Mouse (Mus musculus) cerebellum, adult 2 months (tissue): ENCODE measurements around the gene Vapb. TPM values are rescaled to one million over a fixed set of nuclear protein-coding genes. Genes with fewer than 3 reads are reported as not detected.
A peak's percentile ranks its signal among the peaks of the same experiment; 100 is the strongest.

Source experiments
- DNase-seq, 2 experiments: peaks; one replicate each; pipeline ENCODE4 v3.0.0; 2021
- H3K27ac ChIP-seq: fragments of 200-500 bp; 2 replicates; pipeline ENCODE4 v1.5.1; 2012; ENCODE audit warnings: low read length, control low read depth, inconsistent platforms; ENCODE audit not compliant: insufficient read depth
- H3K27me3 ChIP-seq: fragments of 200-500 bp; 2 replicates; pipeline ENCODE4 v1.6.1; 2012; ENCODE audit warnings: inconsistent platforms, mild to moderate bottlenecking, low read length, moderate library complexity; ENCODE audit not compliant: control insufficient read depth, insufficient read depth
- H3K4me1 ChIP-seq: fragments of 200-500 bp; 2 replicates; pipeline ENCODE4 v1.6.1; 2011; ENCODE audit warnings: low read length; ENCODE audit not compliant: control insufficient read depth, insufficient read depth
- H3K4me3 ChIP-seq: fragments of 200-500 bp; replicated peaks from 2 replicates; pipeline ENCODE3; 2011; ENCODE audit warnings: mild to moderate bottlenecking, low read depth, low read length, control low read depth; ENCODE audit not compliant: insufficient read depth
- CTCF ChIP-seq: fragments of 200-500 bp; IDR thresholded peaks from 2 replicates; pipeline ENCODE4 v1.5.1; 2011; ENCODE audit warnings: low read depth, mild to moderate bottlenecking, control low read depth, low read length, moderate library complexity, borderline replicate concordance; ENCODE audit not compliant: insufficient read depth
- POLR2A ChIP-seq: fragments of 200-500 bp; IDR thresholded peaks from 2 replicates; pipeline ENCODE4 v1.6.1; 2011; ENCODE audit warnings: low read length, control low read depth, borderline replicate concordance; ENCODE audit not compliant: insufficient read depth
- WGBS: fragments of 180-500 bp; shearing (Covaris S2); methylation state at CpG from one replicate; pipeline ENCODE4 v1.1.7; 2018; 5-methylcytosine and 5-hydroxymethylcytosine counted together
- polyA plus RNA-seq: library from polyadenylated mRNA; depleted of rRNA; stranded (reverse); fragments of >200 nt; gene quantifications from 2 replicates; pipeline ENCODE4 v1.2.3, GENCODE M21; 2012

Gene Vapb
- polyA plus RNA-seq, 1 experiment = 70.6 TPM

DNA sequence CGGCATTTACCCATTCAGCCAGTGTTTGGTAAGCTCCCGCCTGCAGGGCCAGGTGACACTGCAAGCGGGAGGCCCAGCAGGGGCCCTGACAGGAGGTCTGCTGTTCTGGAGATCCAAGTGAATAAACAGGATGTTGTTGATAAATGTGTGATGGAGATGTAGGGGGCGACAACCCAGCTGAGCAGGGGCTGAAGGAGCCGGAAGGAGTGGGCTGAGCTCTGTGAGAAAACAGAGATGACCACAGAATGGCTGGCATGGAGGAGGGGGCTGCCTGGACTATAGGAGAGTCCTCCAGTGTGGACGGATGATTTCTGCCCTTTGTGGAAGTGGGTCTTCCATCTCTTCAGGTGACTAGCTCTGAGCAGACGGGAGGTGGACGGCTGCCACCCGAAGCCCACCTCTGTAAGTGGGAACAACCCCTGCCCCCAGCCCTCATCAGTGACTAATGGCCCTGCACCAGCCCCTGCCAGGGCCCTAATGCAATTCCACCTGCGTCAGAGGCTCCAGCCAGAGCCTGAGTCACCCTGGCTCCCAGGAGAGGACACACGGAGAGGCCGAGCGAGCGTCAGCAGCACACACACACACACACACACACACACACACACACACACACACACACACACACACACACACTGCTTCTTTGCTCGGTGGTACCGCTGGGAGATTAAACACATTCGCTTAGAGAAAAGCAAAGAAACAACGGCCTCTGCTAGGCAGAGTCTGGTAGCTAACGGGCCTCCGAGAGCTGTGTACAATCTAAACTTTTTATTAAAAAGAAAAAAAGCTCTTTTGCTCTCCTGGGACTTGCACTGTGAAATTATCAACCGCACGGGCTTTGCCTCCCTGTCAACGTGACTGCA is 52.9 kb downstream of the Vapb start:
- Histone ChIP-seq H3K27ac (no peak overlapping the region), H3K4me3 (no peak overlapping the region), H3K4me1 (peaks cover 8% of the 10 kb centered on the region; the same call in 1 of the 2 replicates), H3K27me3 (no peaks in the 10 kb centered on the region)
- TF ChIP-seq POLR2A (no peak), CTCF (no peak)
- peak; percentile 31 to 47 for DNase-seq
- 17% methylated on average over 23 of the region's 23 CpGs for WGBS

DNA sequence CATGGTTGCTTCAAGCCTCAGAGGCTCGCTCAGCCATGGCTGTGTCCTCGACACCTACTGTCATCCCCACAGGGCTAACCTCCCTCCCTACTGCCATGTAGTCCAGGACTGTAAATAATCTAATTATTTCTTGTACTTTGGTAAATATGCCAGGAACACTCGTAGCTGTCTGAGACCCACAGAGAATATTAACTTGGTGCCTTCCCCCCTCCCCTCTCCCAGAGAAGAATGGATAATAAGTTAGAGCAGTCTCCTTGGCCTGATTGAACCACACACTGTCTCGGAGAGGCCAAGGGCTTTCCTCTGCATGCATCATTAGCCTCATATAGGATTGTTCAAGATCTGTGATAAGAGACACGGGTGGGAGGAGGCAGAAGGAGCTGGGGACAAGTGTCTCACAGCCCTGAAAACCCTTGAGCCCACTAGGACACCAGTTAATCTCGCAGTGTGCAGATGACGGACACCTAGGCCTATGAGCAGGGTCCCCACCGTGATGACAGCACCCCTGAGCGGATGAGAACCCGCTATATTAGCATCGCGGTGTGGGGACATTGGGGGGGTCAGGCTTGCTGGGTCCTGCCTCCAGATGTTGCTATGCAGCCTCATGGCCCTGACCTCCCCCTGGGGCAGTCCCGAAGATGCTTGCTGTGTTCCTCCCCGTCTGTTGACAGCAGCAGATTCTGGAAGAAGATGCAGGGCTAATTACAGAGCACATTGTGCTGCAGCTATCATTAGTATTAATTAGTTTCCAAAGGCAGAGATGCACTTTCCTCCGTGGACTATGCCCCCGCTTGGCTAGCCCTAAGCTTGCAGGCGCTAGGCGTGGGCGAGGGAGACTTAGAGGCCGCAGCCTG is 54.8 kb downstream of the Vapb start:
- Histone ChIP-seq H3K4me3 (no peak overlapping the region), H3K27me3 (no peaks in the 10 kb centered on the region), H3K4me1 (peaks cover 8% of the 10 kb centered on the region; the same call in 1 of the 2 replicates), H3K27ac (no peak overlapping the region)
- TF ChIP-seq POLR2A (no peak), CTCF (no peak)
- DNase-seq = no peak
- WGBS = 74% methylated on average over 20 of the region's 20 CpGs

DNA sequence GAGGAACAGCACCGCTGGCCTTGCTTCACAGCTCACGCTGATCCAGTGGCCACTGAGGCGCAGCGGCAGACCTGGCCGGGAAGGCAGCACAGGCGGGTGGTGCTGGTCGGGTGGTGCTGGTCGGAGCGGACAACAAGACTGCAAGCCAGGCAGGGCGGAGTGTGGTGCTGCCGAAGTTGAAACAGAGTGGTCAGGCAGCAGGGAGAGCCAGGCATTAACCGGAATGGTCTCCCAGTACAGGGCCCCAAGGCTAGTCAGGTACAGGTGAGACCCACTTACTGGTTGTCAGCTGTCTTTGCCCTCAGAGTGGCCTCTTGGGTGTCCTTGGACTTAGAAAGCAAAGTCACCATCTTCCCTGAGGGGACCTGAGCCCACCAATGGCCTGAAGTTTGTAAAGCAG is 56.7 kb downstream of the Vapb start:
- WGBS = 84% methylated on average over 12 of the region's 12 CpGs

DNA sequence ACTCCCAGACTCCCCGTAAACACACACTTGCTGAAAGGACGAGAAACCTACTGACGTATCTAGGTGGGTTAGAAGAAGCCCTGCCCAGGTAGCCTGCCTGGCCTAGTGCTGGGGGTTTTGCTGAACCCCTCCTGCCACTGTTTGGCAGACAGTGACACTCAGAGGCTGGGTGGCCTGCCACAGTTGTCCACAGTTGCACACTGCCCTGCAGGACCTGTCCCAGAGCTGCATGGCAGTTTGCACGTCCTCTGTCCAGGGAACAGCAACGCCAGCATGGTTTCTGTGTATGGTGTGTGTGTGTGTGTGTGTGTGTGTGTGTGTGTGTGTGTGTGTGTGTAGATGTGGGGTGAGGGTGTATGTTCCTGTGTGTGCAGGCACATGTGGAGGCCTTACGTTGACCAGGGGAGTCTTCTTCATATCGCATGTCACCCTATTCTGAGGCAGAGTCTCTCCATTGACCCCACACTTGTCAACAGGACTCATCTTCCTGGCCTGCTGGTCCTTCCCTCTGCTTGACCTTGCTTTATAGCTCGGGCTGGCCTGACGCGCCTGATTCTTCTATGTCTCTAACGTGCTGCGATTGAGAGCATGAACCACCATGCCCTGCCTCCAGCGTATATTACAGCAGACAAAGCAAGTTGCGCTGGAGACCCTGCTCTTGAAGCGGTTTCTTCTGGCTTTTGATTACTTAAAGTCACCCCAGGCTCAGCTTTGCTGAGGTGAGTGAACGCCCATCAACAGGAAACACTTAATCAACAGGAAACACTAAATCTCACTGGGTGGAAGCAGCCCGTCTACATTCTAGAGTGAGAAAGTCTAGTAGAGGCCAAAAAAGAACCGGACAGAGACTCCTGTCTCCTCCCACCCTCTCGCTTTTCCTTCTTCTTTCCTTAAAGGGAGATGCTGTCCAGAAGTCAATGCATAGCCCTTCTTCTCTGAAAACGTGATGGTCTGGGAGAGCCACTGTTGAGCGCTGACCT is 57.5 kb downstream of the Vapb start:
- WGBS = 87% methylated on average over 21 of the region's 21 CpGs
- TF ChIP-seq POLR2A = no peak
- TF ChIP-seq CTCF = no peak
- Histone ChIP-seq H3K27me3 (no peaks in the 10 kb centered on the region), H3K4me3 (no peak overlapping the region), H3K4me1 (peaks cover 6% of the 10 kb centered on the region; the same call in 1 of the 2 replicates), H3K27ac (no peak overlapping the region)
- no peak for DNase-seq

More for the DNA sequence above, 56.7 kb downstream of the Vapb start:
- H3K27ac ChIP-seq = no peak overlapping the region
- no peak overlapping the region for H3K4me3 ChIP-seq
- TF ChIP-seq POLR2A (no peak), CTCF (no peak)
- no peaks in the 10 kb centered on the region for H3K27me3 ChIP-seq
- peaks cover 8% of the 10 kb centered on the region; the same call in 1 of the 2 replicates for H3K4me1 ChIP-seq
- no peak for DNase-seq

DNA sequence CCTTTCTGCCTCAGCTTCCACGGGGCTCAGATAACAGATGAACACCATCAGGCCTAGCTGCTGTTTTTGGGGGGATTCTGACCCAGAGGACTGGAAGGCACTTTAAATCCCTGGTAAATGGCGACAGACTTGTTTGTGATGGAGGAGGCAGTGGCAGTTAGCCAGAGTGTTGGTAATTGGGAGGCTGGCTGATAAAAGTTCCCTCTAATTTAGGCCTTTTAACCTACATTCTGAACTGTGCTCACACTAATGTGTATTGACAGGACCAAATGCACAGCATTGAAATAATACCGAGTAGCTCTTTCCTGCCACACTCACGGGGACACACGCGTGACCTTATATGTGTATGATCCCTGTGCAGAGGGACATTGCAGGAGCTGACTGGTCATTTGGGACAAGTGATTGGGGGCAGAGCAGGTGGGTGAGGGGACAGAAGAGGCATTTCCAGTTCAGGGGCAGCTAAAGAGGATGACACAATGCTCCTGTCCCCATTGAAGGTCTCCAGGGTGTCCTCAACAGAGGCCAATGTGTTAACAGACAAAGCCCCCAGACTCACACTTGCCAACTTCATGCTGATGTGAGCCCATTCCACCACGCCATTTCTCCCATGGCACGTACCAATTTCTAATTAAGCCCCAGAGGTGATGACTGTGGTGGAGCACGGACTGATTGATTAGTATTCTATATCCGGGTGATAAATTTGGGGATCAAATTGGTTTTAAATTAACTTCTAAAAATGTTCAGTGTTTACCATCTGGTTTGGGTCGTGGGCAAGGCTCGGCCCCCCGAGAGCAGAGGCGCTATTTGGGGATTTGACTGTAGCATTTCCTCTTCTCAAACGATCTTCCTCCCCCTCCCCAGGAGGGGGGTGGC is 58.7 kb downstream of the Vapb start:
- no peak for DNase-seq
- no peak overlapping the region for H3K4me3 ChIP-seq
- H3K27me3 ChIP-seq = no peaks in the 10 kb centered on the region
- no peak overlapping the region for H3K27ac ChIP-seq
- WGBS = 75% methylated on average over 15 of the region's 15 CpGs
- TF ChIP-seq CTCF (no peak), POLR2A (no peak)
- H3K4me1 ChIP-seq = no peaks in the 10 kb centered on the region

DNA sequence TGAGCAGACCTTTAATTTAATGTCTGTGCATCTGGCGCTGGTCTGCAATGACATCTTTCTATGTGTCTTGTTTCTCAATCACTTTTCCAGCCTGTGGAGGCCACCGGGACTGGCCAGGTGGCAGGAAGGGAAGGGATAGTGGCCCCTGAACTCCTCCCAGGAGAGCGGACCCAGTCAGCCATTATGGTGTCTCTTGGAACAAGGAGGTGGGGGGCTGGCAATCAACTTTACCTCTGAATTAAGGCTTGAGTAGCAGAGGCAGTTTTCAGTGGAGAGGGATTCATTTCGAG is 59.3 kb downstream of the Vapb start:
- TF ChIP-seq CTCF = no peak
- no peak for TF ChIP-seq POLR2A
- Histone ChIP-seq H3K27me3 (no peaks in the 10 kb centered on the region), H3K27ac (no peak overlapping the region), H3K4me1 (no peaks in the 10 kb centered on the region), H3K4me3 (no peak overlapping the region)
- WGBS = 66% methylated on average over 4 of the region's 4 CpGs
- no peak for DNase-seq

DNA sequence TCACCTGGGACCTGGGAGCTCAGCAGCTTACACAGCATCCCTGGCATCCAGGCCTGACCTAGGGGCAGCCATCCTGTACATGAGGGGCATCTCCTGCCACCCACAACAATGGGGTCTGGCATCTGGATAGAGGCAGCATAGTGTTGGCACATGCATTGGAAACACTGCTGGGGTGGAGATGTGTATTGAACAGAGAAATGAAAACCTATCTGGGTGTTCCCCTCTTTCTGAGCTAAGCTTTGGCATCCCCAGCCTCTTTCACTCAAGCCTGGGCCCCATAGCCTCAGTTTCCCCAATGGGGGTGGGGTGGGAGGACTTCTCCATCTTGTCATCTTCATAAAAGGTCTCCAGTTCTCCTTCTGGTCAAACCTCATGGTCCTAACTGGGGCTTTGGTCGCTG is 62.2 kb downstream of the Vapb start:
- WGBS = 78% methylated on average over 1 of the region's 1 CpGs
- no peak for DNase-seq

More for the DNA sequence above, 62.2 kb downstream of the Vapb start:
- H3K4me3 ChIP-seq = no peak overlapping the region
- no peaks in the 10 kb centered on the region for H3K4me1 ChIP-seq
- H3K27me3 ChIP-seq = no peaks in the 10 kb centered on the region
- no peak overlapping the region for H3K27ac ChIP-seq
- TF ChIP-seq CTCF (no peak), POLR2A (no peak)
